Mouse (Mus musculus) embryonic facial prominence, embryonic 11.5 days (tissue): ENCODE measurements at regions not wholly inside any gene's neighbourhood (a gene's known extent, or its start where the extent isn't known, plus 50 kb on each side); places are given as distances from the start of the nearest gene placed in this dataset.

Experiments
- ATAC-seq: fragments of 200-750 bp; cut with Nextera tagmentation; replicated peaks from 2 replicates; pipeline ENCODE4 v1.8.0; 2017; ENCODE audit warnings: low read depth; ENCODE audit not compliant: insufficient number of reproducible peaks, low FRiP score, low TSS enrichment
- DNase-seq: peaks from one replicate; pipeline ENCODE4 v3.0.0-alpha.2; 2015; ENCODE audit warnings: low spot score
- H3K27ac ChIP-seq: fragments of 300-500 bp; sonication (generic); replicated peaks from 2 replicates; pipeline ENCODE4 v1.5.1; 2014; ENCODE audit warnings: mild to moderate bottlenecking, low read depth, low read length, control low read depth
- H3K27me3 ChIP-seq: fragments of 300-500 bp; sonication (generic); 2 replicates; pipeline ENCODE4 v1.6.1; 2014; ENCODE audit warnings: mild to moderate bottlenecking, low read length, moderate library complexity, mixed read lengths; ENCODE audit not compliant: control insufficient read depth, insufficient read depth
- H3K36me3 ChIP-seq: fragments of 300-500 bp; sonication (generic); replicated peaks from 2 replicates; pipeline ENCODE4 v1.6.1; 2014; ENCODE audit warnings: low read depth, mild to moderate bottlenecking, low read length, moderate library complexity, mixed read lengths; ENCODE audit not compliant: control insufficient read depth, insufficient read depth
- H3K4me1 ChIP-seq: fragments of 300-500 bp; sonication (generic); 2 replicates; pipeline ENCODE4 v1.6.1; 2014; ENCODE audit warnings: low read length, mixed read lengths; ENCODE audit not compliant: control insufficient read depth, insufficient read depth
- H3K4me2 ChIP-seq: fragments of 300-500 bp; sonication (generic); 2 replicates; pipeline ENCODE4 v1.6.1; 2014; ENCODE audit warnings: low read depth, mild to moderate bottlenecking, control low read depth, low read length, moderate library complexity
- H3K4me3 ChIP-seq: fragments of 300-500 bp; sonication (generic); 2 replicates; pipeline ENCODE4 v1.5.1; 2014; ENCODE audit warnings: low read depth, low read length, control low read depth
- H3K9ac ChIP-seq: fragments of 300-500 bp; sonication (generic); replicated peaks from 2 replicates; pipeline ENCODE4 v1.6.1; 2014; ENCODE audit warnings: mild to moderate bottlenecking, control low read depth, low read length
- H3K9me3 ChIP-seq: fragments of 300-500 bp; sonication (generic); replicated peaks from 2 replicates; pipeline ENCODE4 v1.6.1; 2016; ENCODE audit warnings: mild to moderate bottlenecking, low read length, inconsistent platforms, mixed read lengths; ENCODE audit not compliant: control insufficient read depth
- WGBS: fragments of 180-500 bp; shearing (Covaris S2); extraction: QIAGEN DNeasy Blood & Tissue Kit; methylation state at CpG from one replicate; pipeline ENCODE4 v1.1.7; 2014; 5-methylcytosine and 5-hydroxymethylcytosine counted together

- Histone ChIP-seq H3K27ac (no peak overlapping the region), H3K9me3 (no peaks in the 10 kb centered on the region), H3K4me3 (no peak overlapping the region), H3K4me1 (no peaks in the 10 kb centered on the region), H3K9ac (no peak overlapping the region), H3K4me2 (no peak overlapping the region), H3K36me3 (no peaks in the 10 kb centered on the region), H3K27me3 (no peaks in the 10 kb centered on the region)
- ATAC-seq: no peak
- DNase-seq: no peak
- WGBS: 93% methylated on average over 9 of the region's 9 CpGs
Observed at GRCm38 (mm10) chr13:48350124-48350523, 89.1 kb downstream of the Id4 start.

GRCm38 (mm10) chr13:48350955-48351354 is 89.9 kb downstream of the Id4 start:
- 60% methylated on average over 11 of the region's 11 CpGs for whole genome bisulfite sequencing
- no peaks in the 10 kb centered on the region for H3K4me1 ChIP-seq
- H3K4me3 ChIP-seq: no peak overlapping the region
- H3K27me3 ChIP-seq: no peaks in the 10 kb centered on the region
- H3K27ac ChIP-seq: no peak overlapping the region
- no peak overlapping the region for H3K4me2 ChIP-seq
- H3K9me3 ChIP-seq: no peaks in the 10 kb centered on the region
- ATAC-seq: no peak
- H3K36me3 ChIP-seq: no peaks in the 10 kb centered on the region
- DNase-seq: no peak
- H3K9ac ChIP-seq: no peak overlapping the region

- Histone ChIP-seq H3K27me3 (no peaks in the 10 kb centered on the region), H3K36me3 (no peaks in the 10 kb centered on the region), H3K9me3 (no peaks in the 10 kb centered on the region), H3K4me1 (no peaks in the 10 kb centered on the region), H3K4me3 (no peak overlapping the region), H3K9ac (no peak overlapping the region), H3K27ac (no peak overlapping the region), H3K4me2 (no peak overlapping the region)
- WGBS: 100% methylated on average over 1 of the region's 1 CpGs
- DNase-seq: no peak
- no peak for ATAC-seq
Observed at GRCm38 (mm10) chr13:48357118-48357517, 96.1 kb downstream of the Id4 start.

GRCm38 (mm10) chr13:48357640-48358039 is 96.6 kb downstream of the Id4 start:
- 95% methylated on average over 7 of the region's 7 CpGs for WGBS
- Histone ChIP-seq H3K9ac (no peak overlapping the region), H3K4me2 (no peak overlapping the region), H3K4me1 (no peaks in the 10 kb centered on the region), H3K36me3 (no peaks in the 10 kb centered on the region), H3K27ac (no peak overlapping the region), H3K27me3 (no peaks in the 10 kb centered on the region), H3K9me3 (no peaks in the 10 kb centered on the region), H3K4me3 (no peak overlapping the region)
- DNase-seq (no peak), ATAC-seq (no peak)

- Histone ChIP-seq H3K36me3 (no peaks in the 10 kb centered on the region), H3K27ac (no peak overlapping the region), H3K4me2 (no peak overlapping the region), H3K4me1 (no peaks in the 10 kb centered on the region), H3K27me3 (no peaks in the 10 kb centered on the region), H3K4me3 (no peak overlapping the region), H3K9me3 (no peaks in the 10 kb centered on the region), H3K9ac (no peak overlapping the region)
- no peak for DNase-seq
- no peak for ATAC-seq
- WGBS: 69% methylated on average over 9 of the region's 9 CpGs
Observed at GRCm38 (mm10) chr13:48371060-48371459, 110.0 kb downstream of the Id4 start.

DNA sequence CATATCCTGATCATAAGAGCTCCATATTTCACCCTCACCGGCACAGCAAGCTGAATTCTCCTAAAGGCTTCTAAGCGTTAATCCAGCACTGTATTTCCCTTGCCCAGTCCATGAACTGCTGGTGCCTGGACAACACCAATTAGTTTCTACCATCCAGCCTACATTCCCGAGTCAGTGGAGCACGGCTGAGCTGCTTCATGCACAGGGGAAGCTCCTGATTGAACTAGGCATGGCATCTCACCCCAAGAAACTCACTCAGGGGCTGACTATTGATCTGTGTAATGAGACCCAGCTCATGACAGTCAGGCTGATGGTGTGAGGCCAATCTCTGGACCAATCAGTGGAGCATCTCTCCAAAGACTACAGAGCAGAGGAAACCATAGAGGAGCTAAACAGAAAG is 115.4 kb downstream of the Id4 start:
- Histone ChIP-seq H3K4me1 (no peaks in the 10 kb centered on the region), H3K9ac (no peak overlapping the region), H3K36me3 (no peaks in the 10 kb centered on the region), H3K27ac (no peak overlapping the region), H3K9me3 (no peaks in the 10 kb centered on the region), H3K4me2 (no peak overlapping the region), H3K4me3 (no peak overlapping the region), H3K27me3 (no peaks in the 10 kb centered on the region)
- WGBS: 67% methylated on average over 4 of the region's 4 CpGs
- ATAC-seq (no peak), DNase-seq (no peak)

- DNase-seq: peak; percentile 24
- H3K27ac ChIP-seq: no peak overlapping the region
- WGBS: 73% methylated on average over 13 of the region's 13 CpGs
- no peak overlapping the region for H3K4me3 ChIP-seq
- no peaks in the 10 kb centered on the region for H3K4me1 ChIP-seq
- no peak for ATAC-seq
- H3K4me2 ChIP-seq: no peak overlapping the region
- no peaks in the 10 kb centered on the region for H3K27me3 ChIP-seq
- H3K36me3 ChIP-seq: no peaks in the 10 kb centered on the region
- no peak overlapping the region for H3K9ac ChIP-seq
- no peaks in the 10 kb centered on the region for H3K9me3 ChIP-seq
Observed at GRCm38 (mm10) chr13:48383580-48384445, 122.8 kb downstream of the Id4 start.

- Histone ChIP-seq H3K4me1 (no peaks in the 10 kb centered on the region), H3K4me3 (no peak overlapping the region), H3K9me3 (no peaks in the 10 kb centered on the region), H3K27ac (no peak overlapping the region), H3K27me3 (no peaks in the 10 kb centered on the region), H3K4me2 (no peak overlapping the region), H3K9ac (no peak overlapping the region), H3K36me3 (no peaks in the 10 kb centered on the region)
- no peak for DNase-seq
- no peak for ATAC-seq
- WGBS: 71% methylated on average over 11 of the region's 11 CpGs
Observed at GRCm38 (mm10) chr13:48384901-48385300, 123.9 kb downstream of the Id4 start.
